Mouse (Mus musculus): ENCODE measurements around the gene Ankrd33.

DNA sequence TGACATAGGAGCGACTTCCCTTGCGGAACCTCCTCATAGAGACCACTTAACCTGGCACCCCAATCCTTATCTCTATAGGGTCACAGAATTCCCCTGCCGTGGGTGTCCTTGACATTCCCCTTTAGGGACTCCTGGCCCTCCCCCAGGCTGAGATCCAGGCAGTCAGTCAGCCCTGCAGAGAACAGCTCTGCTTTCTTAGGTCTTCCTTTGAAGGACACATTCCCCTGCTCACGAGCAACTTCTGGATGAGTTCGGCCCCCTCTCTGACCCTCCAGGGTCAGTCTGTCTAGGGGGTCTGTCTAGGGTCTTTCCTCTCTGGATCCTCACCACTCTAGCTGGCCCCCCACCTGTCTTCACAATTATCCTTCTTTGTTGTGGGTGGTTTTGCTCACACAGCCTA lies 13.9 kb downstream of the Ankrd33 start:
- no peak for TF ChIP-seq CTCF (IDR thresholded peaks at IDR 0.05; ENCODE audit: low read depth, low read length)
- TF ChIP-seq GATA2 (IDR thresholded peaks at IDR 0.05; ENCODE audit: borderline replicate concordance, low read depth, low read length), result no peak

Data from G1E (cell line).